Mouse (Mus musculus) left cerebral cortex, postnatal 10 days (tissue): ENCODE measurements around the gene Capn2. TPM values are rescaled to one million over a fixed set of nuclear protein-coding genes. Genes with fewer than 3 reads are reported as not detected.

Experiments used
- DNase-seq, 2 experiments: peaks; one replicate each; pipeline ENCODE4 v3.0.0; 2021 to 2022; ENCODE audit warnings: low spot score in 2 of 2, mixed read lengths in 1 of 2; ENCODE audit errors: extremely low spot score in 1 of 2
- intact Hi-C: fragments of 180-260 bp; cut with DNase I; formaldehyde crosslinking; loops from one replicate; pipeline ENCODE4 v1.15.1; 2025
- total RNA-seq, 2 experiments: library from RNA; stranded (reverse); gene quantifications; 2 replicates each; pipeline ENCODE4 v1.2.3; 2021

Gene Capn2
- total RNA-seq, 2 experiments from 2014 or later = 59.9 to 64.6 TPM

DNA sequence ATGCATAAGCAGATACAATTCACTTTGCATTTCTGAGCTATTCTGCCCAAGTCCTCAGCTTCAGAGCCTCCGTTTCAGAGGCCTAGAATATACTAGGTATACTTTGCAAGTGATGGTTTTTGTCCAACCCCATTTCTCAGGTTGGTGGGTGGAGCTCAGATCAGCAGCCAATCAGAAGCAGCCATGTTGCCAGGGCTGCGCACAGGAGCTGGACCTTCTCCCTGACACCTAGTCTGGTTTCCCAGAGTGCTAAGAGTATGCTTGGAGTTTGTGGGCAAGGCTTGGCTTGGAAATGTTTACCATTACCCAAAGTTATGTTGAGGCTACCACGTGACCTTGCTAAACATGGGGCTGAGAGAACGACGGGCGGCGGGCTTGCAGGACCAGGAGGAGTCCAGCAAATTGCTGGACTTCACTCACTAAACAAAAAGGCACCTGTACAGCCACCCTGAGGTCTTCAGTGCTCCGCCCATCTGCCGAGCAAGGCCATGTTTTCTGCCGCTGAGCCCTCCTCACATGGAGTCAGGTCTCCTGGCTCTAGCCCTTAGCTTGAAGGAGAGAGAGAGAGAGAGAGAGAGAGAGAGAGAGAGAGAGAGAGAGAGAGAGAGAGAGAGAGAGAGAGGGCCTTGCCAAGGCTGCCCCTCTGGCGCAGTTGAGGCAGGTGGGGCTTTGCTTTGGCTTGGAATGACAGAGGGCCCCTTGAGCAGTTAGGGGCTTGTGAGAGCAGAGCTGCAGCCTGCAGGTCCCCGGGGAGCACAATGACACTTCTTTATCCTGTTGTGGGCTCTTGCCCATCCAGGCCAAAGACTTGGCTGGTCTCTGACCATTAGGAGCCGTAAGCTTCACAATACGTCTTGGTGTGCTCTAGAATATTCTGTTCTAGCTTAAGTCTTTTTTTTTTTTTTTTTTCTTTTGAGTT, 34.2 kb downstream of the Capn2 start:
- peak in 1 of 2 experiments; percentile 40 for DNase-seq
- intact Hi-C loops = no loop called here

DNA sequence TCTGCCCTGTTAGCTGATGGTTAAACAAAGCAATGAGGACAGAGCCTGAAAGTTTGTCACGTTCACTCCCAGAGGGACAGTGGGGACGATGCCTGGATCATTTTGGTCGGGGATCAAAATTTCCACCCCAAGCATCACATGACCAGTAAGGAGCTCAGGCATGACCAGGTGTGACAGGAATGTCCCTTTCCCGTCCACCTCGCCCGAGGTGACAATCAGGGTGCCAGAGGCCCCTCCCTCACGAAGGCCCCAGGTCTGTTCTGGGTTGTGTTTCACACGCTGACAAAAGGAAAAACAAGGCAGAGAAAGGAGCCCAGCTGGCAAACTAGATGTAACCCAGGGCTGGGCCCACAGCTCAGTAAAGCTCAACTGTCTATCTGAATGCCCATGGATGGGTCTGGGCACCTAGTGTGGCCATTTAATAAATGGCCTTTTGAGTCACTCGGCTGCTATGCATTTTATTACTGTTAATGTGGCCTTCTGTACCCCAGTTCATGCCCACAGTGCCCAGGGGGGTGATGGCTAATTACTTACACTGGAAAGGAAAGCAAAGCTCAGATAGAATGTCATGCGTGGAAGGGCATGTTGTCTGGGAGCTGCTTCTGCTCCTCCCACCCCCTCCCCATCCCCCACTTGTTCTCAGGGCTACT, 35.6 kb downstream of the Capn2 start:
- no peak for DNase-seq
- intact Hi-C loops = no loop called here

DNA sequence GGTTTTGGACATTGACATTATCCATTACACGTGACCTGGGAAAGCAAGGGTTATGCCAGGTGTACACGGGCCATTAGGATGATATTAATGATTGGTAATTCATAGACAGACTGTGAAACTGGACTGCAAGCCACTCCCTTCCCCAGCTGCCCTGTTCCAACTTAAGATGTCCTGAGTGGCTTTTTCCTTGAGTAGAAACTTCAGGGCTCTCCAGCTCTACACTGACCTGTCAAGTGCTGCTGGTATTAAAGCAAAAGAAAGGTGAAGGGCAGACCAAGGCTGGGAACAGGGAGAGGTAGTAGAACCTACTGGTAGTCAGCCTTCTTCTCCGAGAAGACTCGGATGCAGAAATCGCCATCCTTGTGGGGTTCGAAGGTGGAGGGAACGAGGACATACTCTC, 36.3 kb downstream of the Capn2 start:
- intact Hi-C loops = no loop called here
- DNase-seq = no peak

DNA sequence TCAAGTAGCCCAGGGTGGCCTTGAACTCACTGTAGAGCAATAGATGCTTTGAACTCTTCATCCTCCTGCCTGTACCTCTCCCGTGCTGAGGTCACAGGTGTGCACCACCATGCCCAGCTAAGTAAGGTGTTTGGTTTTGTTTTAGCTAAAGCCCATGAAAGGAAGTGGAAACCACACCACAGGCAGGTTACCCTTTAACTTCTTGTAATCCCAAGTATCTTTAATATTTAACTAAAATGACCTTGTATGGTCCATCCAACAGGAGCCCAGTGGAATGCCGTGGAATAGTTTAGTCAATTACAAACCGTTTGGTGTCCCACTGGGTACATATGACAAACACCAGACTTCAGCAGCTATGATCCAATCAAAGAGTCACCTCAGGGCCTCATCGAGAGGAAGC, 38.5 kb downstream of the Capn2 start:
- intact Hi-C loops = no loop called here
- no peak for DNase-seq

DNA sequence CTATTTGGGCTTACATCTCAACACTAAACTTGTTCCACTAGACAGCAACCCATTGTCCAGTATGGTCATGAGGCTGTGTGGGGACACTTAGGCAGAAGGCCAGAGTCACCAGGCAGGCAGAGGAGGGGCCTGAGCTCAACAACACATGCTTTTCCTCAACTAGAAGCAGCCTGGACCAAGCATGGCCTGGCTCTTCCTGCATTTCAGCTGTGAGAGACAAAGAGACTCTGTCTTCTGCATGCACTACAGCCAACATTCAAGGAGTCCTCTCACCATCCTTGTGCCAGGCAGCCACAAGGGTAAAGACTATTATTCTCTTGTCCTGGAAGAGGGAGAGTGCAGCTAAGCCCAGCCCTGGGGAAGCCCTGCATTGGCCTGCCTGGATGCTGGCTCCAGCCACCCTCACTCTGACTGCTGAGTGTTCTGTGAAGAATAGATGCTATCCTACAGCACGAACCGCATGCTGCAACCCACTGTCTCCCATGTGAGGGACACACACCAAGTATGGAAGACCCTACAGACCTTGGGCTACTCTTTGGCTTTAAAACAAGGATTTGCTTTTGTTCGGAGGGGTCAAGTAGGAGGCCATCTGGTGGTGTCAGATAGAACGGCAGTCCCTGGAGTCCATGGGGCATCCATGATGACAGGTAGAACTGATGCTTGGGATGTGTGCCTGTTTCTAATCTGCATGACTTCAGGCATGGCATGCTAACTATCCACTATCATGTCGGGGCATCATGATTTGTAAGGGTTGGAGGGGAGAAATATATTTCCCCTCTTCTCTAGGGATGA, 42.2 kb downstream of the Capn2 start:
- peak; percentile 30 to 32 for DNase-seq
- intact Hi-C loops = no loop called here

DNA sequence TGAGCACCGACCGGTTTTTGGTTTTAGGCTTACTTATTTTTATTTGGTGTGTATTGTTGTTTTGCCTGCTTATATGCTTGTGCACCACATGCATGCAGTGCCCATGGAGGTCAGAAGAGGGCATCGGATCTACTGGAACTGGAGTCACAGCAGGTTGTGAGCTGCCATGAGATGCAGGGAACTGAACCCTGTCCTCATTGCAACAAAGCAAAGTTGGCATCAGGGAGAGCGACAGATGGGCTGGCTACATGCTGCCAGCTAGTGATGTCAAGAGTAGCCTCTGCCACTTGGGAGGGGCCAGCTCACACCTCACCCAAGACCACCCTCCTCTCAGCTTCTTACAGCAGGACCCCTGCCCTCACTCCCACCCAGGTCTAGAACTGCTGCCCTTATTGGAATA, 51.4 kb downstream of the Capn2 start:
- peak in 1 of 2 experiments; percentile 16 for DNase-seq
- intact Hi-C loops = no loop called here

DNA sequence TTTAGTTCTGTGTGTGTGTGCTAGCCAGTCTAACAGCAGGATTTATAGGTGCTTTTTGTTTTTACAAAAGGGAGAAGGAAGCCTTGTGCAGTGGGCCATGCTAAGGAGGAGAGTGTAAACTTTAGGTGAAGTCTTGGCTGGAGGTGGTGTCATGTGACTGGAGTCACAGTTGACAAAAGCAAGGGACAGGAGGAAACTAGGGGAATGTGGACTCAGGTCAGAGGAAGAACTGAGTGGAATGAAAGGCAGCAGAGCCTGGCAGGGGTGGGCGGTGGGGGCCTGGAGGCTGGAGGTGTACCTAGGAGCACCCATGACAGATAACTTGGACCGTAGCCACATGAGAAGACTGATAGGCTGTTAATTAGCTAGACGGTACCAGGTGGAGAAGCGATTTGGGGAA, 52.1 kb downstream of the Capn2 start:
- intact Hi-C loops = no loop called here
- DNase-seq = peak in 1 of 2 experiments; percentile 13

DNA sequence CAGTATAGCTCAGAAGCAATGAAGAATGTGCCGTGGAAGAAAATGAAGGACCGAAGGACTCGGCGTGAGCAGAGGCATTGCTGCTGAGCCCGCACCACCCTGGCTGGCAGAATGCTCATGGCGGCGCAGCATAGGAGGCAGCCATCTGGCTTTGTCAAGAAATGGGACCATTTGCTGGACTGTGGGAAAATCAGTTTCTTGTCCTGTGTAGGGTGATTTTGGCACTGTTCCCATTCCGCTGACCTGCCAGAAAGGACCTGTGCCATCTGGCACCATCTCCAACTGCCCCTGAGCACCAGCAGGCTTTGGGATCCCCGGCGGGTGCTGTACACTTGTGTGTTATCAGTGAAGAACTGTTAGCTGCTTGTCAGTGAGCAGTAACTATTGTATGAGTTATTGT, 55.6 kb downstream of the Capn2 start:
- intact Hi-C loops = no loop called here
- peak; percentile 29 to 46 for DNase-seq

DNA sequence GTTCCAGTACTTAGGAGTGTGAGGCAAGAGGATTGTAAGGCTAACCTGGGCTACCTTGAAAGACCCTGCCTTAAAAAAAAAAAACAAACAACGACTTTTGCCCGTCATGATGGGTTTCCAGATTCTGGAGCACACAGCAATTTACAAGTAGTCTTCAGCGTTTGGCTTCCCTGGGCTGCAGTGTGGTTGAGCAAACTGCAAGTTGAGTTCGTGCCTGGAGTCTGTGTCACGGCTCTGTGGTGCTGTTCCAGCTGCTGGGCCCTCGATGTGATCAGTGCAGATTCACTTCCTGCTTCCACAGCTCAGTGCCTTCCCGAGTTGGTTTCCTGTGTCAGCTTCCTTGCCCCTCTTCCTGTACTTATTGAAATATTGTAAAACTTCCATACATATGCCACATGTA, 56.1 kb downstream of the Capn2 start:
- peak in 1 of 2 experiments; percentile 22 for DNase-seq
- intact Hi-C loops = no loop called here

DNA sequence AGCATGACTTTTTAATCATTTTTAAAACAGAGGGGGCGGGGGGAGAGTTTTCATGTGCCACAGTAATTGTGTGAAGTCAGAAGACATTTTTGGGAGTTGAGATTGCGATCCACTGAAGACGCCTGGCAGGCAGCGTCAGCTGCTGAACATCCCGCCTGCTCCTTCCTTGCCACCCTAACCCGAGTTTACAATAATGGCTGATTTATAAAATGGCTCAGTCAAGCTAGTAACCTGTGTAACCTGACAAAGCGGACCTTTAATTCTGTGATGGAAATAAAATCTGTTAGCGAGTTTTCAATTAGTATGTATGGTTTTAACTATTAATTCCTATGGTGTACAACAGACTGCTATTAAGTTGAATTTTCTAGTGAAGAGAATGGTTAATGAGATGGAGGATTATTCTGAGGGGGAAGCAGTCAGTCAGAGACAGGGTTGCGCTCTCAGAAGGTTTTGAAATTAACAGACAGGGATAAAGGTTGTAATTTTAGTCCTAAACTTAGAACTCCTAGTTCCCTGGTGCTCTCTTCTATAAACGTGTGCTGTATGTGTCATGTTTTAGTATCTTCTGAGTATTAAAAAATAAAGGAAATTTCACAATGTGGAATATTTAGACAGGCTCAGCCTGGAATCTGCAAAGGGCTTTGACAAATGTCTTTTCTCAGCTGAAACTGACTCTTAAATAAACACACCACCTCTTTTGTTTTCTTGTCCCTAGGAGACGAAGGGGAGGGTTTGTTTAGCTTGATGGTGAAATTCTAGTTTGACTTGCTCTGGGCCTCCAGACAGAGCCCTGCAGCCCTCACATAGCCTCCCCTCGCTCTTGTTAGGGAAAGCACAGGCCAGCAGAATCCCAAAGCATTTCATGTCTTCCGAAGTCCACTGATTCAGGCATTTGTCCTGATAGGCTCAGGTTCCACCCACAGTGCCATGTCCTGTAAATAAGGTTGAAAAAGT, 56.8 kb downstream of the Capn2 start:
- DNase-seq = no peak
- intact Hi-C loops = no loop called here

DNA sequence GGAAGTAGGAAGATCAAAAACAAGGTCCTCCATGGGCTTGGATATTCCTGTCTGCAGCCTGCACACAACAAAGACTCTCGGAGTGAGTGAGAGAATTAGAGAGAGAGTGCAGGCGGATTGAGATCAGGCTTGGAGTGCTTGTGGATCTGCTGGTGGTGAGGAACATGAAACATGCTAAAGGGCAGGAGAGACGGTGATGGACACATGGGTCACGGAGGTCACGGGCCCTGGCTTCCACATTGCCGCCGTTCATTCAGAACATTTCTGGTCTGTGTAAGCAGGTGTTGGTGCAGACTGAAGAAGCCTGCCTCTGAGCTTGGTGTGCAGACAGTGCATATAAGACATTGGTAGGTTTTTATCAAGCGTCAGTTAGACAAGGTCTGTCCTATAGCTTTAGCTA, 58.0 kb downstream of the Capn2 start:
- no peak for DNase-seq
- intact Hi-C loops = no loop called here

DNA sequence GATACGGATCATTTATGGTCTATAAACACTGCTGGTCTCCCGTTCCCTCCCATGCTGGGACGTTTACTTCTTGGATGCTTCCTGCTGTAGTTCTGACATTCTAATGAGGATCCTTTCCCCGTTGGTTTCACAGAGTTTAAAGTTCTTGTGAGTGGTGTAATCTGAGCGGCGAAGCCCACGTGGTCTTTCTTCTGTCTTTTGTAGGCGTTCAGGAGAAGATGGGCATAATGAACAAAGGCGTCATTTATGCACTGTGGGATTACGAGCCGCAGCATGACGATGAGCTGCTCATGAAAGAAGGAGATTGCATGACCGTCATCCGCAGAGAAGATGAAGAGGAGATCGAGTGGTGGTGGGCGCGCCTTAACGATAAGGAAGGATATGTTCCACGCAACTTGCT, 58.9 kb downstream of the Capn2 start:
- DNase-seq = no peak
- intact Hi-C loops = no loop called here

DNA sequence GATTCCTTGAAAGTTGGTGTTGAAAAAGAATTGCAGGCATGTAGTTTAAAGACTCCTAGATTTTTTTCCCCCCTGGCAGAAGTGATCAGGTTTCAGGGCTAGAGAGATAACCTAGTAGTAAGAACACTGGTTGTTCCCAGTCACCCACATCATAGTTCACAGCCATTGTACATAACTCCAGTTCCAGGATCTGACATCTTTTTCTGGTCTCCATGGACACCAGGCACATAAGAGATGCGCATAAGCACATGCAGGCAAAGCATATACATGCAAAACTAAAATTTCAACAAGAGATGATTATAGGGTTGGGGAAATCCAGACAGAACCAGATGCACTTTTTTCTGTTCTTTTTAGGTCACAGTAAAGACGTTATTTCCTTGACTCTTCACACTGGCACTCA, 62.3 kb downstream of the Capn2 start:
- intact Hi-C loops = no loop called here
- DNase-seq = no peak

DNA sequence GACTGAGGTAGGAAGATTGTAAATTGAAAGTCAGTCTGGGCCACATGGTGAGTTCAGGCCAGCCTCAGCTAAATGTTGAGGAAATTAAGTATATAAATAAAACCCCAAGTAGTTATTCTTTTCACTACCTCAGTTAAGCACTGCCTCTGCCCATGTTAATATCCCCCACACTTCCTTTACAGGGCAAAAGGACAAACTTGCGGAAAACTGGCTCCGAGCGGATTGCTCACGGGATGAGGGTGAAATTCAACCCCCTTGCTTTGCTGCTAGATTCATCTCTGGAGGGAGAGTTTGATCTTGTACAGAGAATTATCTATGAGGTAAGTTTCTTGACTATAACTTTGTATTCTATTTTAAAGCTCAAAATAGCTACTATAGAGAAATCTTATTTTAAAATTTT, 64.9 kb downstream of the Capn2 start:
- no peak for DNase-seq
- intact Hi-C loops = loop anchor here (5.0 kb wide), 1 partner anchor 35 kb away; no protein-coding TSS in a partner anchor

DNA sequence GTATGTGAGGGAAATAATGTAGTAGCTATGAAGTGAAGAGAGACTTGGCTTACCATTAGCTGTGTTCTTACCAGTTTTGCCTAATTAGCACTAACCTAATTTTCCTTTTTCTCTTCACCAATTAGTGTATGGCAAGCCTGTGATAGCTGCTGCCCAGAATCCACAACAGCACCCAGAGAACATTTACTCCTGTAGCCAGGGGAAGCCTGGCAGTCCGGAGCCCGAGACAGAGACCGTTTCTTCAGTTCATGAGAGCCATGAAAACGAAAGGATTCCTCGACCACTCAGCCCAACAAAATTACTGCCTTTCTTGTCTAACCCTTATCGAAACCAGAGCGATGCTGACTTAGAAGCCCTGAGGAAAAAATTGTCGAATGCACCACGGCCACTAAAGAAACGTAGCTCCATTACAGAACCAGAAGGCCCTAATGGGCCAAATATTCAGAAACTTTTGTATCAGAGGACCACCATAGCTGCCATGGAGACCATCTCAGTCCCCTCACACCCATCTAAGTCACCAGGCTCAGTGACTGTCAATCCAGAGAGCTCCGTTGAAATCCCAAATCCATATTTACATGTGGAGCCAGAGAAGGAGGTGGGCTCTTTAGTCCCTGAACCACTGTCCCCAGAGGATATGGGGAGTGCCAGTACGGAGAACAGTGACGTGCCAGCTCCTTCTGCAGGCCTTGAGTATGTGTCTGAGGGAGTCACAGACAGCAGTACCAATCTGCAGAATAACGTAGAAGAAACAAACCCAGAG, 69.0 kb downstream of the Capn2 start:
- no peak for DNase-seq
- intact Hi-C loops = no loop called here

DNA sequence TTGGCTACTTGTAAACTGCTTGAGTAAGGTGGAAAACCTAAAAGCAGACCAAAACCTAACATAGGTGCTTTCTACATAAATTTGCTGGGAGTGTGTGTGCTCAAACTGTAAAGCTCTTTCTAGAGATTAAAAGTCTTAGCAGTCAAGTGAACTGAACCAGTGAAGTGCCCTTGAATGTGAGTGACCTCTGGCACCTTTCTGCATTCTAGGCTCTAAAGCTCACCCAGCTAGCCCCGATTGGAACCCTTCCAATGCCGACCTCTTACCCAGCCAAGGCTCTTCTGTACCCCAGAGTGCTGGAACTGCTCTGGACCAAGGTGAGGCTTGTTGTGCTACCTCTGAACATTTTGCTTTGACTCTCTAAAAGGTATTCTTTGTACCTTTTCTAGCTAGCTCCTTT, 73.3 kb downstream of the Capn2 start:
- DNase-seq = no peak
- intact Hi-C loops = no loop called here

DNA sequence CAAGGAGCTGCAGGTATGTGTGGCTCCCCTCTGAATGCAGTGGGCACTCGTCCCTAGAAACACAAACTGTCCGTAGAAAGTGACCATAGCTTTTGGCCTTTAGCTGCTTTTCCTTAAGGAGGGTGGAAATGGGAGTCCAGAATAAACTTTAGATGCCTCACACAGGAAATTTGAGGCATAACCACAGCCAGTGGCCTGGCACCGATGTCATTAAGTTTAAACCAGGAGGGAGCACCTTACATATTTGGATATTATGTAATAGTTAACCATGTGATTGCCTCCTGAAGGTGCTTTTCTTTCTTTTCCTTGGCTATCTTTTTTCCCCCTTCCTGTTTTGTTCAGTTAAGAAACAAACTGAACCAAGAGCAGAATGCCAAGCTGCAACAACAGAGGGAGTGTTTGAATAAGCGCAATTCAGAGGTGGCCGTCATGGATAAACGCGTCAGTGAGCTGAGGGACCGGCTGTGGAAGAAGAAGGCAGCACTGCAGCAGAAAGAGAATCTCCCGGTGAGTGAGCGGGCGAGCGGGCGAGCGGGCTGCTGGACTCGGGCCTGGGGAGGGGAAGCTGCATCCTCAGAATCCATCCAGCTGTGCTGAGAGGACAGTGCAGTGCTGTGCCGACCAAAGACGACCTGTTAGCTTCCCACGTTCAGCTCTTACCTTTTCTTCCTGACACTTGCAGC, 75.5 kb downstream of the Capn2 start:
- no peak for DNase-seq
- intact Hi-C loops = no loop called here
